Mouse (Mus musculus): ENCODE results near the gene Tex19.1.

The Tex19.1 gene

DNA sequence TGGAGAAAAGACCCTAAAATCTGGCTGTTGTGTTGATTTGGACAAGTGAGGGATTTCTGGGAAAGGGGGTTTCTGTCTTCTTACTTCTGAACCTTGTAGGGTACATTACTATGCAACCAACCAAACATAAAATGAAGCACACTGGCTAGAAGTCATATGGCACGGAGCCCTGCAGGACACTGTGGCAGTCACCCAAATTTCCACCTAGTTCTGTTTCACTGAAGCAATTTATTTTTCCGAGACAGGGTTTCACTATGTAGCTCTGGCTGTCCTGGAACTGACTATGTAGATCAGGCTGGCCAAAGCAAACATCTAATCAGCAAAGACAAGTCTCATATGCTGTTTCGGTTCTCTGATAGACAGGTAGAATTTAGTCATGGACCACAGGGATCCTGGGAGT, 43.7 kb downstream of the Tex19.1 start:
- no peak for TF ChIP-seq GATA4 (IDR thresholded peaks at IDR 0.05; ENCODE audit: insufficient replicate concordance, low read length)

DNA sequence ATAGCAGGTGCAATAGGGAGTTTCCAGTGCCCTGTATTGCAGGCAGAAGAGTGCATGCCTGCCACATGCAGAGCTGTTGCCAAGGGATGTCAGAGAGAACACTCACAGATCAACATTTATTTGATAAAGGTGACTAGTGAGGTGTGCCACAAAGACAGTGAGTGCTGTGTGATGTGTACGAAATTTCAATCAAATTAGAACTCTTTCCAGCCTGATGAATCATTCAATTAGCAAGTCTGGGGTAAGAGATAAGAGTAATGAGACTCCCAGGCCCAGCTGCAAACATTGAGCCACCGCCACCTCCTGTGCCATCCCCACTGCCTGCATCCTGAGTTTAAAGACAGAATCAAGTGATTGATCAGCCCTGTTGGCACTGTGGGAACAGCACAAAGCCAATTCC, 46.8 kb downstream of the Tex19.1 start:
- TF ChIP-seq GATA4 (IDR thresholded peaks at IDR 0.05; ENCODE audit: insufficient replicate concordance, low read length), result no peak

DNA sequence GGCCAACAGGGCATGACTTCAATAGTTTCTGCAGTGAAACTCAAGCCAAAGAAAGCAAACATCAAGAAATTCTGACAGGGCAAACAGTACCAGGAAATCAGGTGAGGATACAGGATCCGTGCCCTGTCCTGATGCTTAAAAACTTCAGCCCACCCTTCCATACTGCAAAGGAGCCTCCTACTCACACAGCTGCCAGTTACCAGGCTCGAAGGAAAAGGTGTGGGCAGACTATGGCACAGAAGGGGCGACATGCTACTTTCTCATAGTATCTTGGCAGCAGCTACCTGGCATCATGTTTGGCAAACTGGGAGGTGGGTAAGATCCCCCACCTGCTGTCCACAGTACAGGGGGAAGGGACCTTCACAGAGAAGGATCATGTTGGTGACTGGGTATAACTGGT, 47.5 kb downstream of the Tex19.1 start:
- no peak for TF ChIP-seq GATA4 (IDR thresholded peaks at IDR 0.05; ENCODE audit: insufficient replicate concordance, low read length)

Measured in liver, adult (tissue).